Mouse (Mus musculus): ENCODE data around the gene Gm49354. TPM values are rescaled to one million over a fixed set of nuclear protein-coding genes. Genes with fewer than 3 reads are reported as not detected.
"Not testable (repeated sequence)": the region's sequence is repeated elsewhere in the genome, so short reads cannot be mapped to it uniquely, and the experiment has no call there.

Gene Gm49354
- polyA plus RNA-seq, 1 experiment from 2014 or later = not detected

DNA sequence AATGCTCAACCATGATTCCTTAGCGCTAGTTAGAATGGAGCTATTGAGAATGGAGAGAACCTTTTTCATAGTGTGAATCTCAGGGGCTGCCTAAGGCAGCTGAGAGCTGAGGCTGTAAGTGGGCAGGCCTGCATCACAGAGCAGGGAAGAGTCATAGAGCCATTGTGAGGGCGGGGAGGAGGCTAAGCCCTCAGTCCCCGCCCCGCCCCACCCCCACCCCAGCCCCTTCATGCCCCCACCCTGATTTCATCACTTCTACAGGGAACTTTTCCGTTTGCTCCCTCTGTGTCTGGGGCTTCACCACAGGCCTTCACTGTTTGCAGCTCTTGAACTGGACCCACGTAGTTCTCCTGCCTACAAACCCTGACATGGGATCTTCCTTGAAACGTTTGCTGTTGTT, 50.4 kb downstream of the Gm49354 start, which contains the start of gene Spata31d1d:
Gene Spata31d1d, minus strand, starts transcription at position 101 of the 400 bp plus-strand sequence.
- Histone ChIP-seq H3K9ac (no peak within 1 kb of the TSS), H3K4me3 (no peak within 1 kb of the TSS), H3K27ac (no peak within 1 kb of the TSS), H3K4me1 (no peaks in the 10 kb centered on the region), H3K4me2 (no peak within 1 kb of the TSS), H3K27me3 (no peaks in the 10 kb centered on the region), H3K36me3 (ENCODE audit: poor library complexity, severe bottlenecking) (no peaks in the 10 kb centered on the region), H3K9me3 (replicated peaks) (no peaks in the 10 kb centered on the region)
- WGBS = 45% methylated on average over 7 of the region's 7 CpGs
- ATAC-seq = no peak

DNA sequence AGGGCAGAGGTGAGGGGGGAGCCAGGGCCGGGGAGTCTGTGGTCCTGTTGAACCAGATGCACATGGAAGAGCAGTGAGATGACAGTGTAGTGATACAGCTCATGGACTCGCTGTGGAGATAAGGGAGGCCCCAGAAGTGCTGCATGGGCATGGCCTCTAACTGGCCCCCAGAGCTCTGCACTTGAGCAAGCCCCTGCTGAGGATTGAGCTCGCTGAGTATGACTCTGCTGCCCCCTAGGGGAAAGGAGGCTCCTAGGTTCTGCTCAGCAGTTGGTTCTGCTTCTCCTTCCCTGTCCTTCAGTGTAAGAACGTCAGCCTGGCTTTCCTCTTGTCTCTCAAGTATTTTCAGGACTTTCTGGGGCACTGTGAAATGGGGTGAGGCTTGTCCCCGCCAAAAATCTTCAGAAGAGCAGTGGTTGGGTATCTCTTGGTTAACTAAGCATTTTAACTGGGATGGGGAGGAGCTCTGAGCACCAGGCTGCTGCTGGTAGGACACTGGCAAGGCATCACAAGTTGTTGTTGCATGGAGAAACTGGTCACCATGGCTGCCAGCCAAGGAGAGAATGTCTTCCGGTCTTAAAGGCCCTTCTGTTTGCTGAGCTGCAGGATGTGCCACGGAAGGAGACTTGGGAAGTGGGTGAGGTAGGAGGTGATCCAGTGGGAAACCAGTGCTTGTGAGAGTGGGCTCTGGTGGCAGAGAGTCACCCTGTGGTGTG, 53.5 kb downstream of the Gm49354 start:
- Histone ChIP-seq H3K9ac (0 out of 2 replicates have a peak overlapping the region, but pooled peaks have one; percentile 21), H3K9me3 (replicated peaks) (no peaks in the 10 kb centered on the region), H3K4me3 (no peak overlapping the region), H3K4me1 (peaks cover 4% of the 10 kb centered on the region; the same call in 1 of the 2 replicates), H3K27ac (no peak overlapping the region), H3K4me2 (no peak overlapping the region), H3K36me3 (ENCODE audit: poor library complexity, severe bottlenecking) (no peaks in the 10 kb centered on the region), H3K27me3 (no peaks in the 10 kb centered on the region)
- ATAC-seq = peak; percentile 87
- WGBS = 27% methylated on average over 7 of the region's 7 CpGs

- WGBS = 35% methylated on average over 29 of the region's 29 CpGs
- Histone ChIP-seq H3K9ac (peak overlapping the region; percentile 4; the same call in 1 of the 2 replicates), H3K9me3 (replicated peaks) (no peaks in the 10 kb centered on the region), H3K36me3 (ENCODE audit: poor library complexity, severe bottlenecking) (no peaks in the 10 kb centered on the region), H3K4me2 (peak overlapping the region; percentile 41), H3K4me3 (0 out of 2 replicates have a peak overlapping the region, but pooled peaks have one; percentile 4), H3K27me3 (no peaks in the 10 kb centered on the region), H3K27ac (no peak overlapping the region), H3K4me1 (peaks cover 4% of the 10 kb centered on the region; the same call in 1 of the 2 replicates)
- no peak for ATAC-seq
Observed at GRCm38 (mm10) chr13:59726139-59726867, 55.7 kb downstream of the Gm49354 start.

DNA sequence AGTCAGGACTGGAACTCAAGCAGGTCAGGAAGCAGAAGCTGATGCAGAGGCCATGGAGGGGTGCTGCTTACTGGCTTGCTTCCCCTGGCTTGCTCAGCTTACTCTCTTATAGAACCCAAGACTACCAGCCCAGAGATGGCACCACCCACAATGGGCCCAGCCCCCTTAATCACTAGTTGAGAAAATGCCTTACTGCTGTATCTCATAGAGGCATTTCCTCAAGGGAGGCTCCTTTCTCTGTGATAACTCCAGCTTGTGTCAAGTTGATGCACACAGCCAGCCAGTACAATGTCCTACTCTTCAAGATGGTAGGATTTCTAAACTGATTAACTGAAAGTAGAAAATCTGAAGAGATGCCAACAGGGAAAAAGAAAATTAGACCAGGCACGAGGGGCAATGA, 60.0 kb downstream of the Gm49354 start:
- not testable (repeated sequence) for H3K4me1 ChIP-seq; H3K27ac ChIP-seq; H3K4me3 ChIP-seq; H3K4me2 ChIP-seq; H3K9ac ChIP-seq; H3K27me3 ChIP-seq; ATAC-seq; H3K36me3 ChIP-seq (ENCODE audit: poor library complexity, severe bottlenecking); H3K9me3 ChIP-seq (replicated peaks)
- 71% methylated on average over 1 of the region's 1 CpGs for WGBS

GRCm38 (mm10) chr13:59719475-59719874, 62.6 kb downstream of the Gm49354 start:
- Histone ChIP-seq H3K36me3 (ENCODE audit: poor library complexity, severe bottlenecking) (no peaks in the 10 kb centered on the region), H3K27ac (no peak overlapping the region), H3K4me1 (no peaks in the 10 kb centered on the region), H3K4me3 (no peak overlapping the region), H3K9me3 (replicated peaks) (no peaks in the 10 kb centered on the region), H3K27me3 (no peaks in the 10 kb centered on the region), H3K9ac (no peak overlapping the region), H3K4me2 (no peak overlapping the region)
- ATAC-seq = no peak
- 90% methylated on average over 1 of the region's 1 CpGs for WGBS

DNA sequence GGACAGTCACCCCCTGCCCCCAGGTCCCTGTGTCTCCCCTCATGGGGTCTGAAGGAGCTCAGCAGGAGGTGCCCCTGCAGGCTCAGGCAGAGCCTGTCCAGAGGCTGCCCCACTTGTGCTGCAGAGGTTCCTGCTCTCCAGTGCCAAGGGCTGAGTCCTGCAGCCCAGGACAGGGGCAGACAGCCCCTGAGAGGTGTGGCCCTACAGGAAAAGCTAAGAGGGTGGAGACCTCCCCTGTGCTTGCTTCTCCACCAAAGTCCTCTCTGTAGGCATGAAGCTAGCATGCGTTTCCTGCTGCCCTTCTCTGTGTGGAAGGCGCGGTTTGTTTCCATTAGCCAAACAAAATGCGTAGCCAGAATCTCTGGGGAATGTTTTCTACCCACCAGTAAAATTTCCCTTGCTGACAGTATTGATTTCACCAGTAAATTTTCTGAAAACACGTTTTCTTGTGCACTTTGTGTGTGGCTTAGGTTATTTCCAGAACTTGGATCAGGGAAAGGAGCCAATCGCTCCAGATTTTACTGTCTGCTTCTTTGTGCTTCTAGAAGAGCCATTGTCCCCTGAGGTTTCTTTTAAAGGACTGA, 63.1 kb downstream of the Gm49354 start:
- not testable (repeated sequence) for H3K9me3 ChIP-seq (replicated peaks); ATAC-seq
- 53% methylated on average over 6 of the region's 6 CpGs for WGBS

DNA sequence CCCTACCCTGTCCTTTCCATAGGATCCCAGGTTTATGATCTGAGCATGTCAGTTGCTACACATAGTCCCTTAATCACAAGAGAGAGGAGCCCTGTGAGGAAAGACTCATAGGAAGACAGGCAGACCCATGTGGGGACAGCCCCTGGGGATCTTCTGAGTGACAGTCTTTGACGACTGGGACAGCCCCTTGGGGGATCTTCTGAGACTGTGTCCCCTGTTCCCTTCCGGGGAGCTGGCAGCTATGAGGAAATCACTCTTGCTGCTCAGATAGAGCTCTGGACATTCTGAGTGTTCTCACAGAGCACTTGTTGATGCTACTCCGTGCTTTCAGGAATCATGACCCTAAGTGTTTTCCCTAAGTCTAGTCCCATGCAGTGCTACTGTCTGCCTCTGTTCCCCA, 68.3 kb downstream of the Gm49354 start:
- WGBS = 53% methylated on average over 3 of the region's 3 CpGs
- H3K4me2 ChIP-seq = no peak overlapping the region
- H3K9ac ChIP-seq = no peak overlapping the region
- H3K4me3 ChIP-seq = no peak overlapping the region
- no peak overlapping the region for H3K27ac ChIP-seq
- H3K9me3 ChIP-seq (replicated peaks) = no peaks in the 10 kb centered on the region
- no peak for ATAC-seq
- H3K27me3 ChIP-seq = no peaks in the 10 kb centered on the region
- H3K4me1 ChIP-seq = no peaks in the 10 kb centered on the region
- no peaks in the 10 kb centered on the region for H3K36me3 ChIP-seq (ENCODE audit: poor library complexity, severe bottlenecking)

More for the DNA sequence above, 63.1 kb downstream of the Gm49354 start:
- H3K4me3 ChIP-seq; H3K27ac ChIP-seq; H3K4me1 ChIP-seq; H3K27me3 ChIP-seq; H3K4me2 ChIP-seq; H3K36me3 ChIP-seq (ENCODE audit: poor library complexity, severe bottlenecking); H3K9ac ChIP-seq: not testable (repeated sequence)

GRCm38 (mm10) chr13:59711984-59712383, 70.1 kb downstream of the Gm49354 start, which contains the start of gene Spata31d1b:
Gene Spata31d1b, plus strand, starts transcription at chr13:59712284.
- not testable (repeated sequence) for H3K27me3 ChIP-seq; H3K4me3 ChIP-seq; H3K4me1 ChIP-seq; H3K9me3 ChIP-seq (replicated peaks); H3K9ac ChIP-seq; H3K27ac ChIP-seq; H3K4me2 ChIP-seq; ATAC-seq; H3K36me3 ChIP-seq (ENCODE audit: poor library complexity, severe bottlenecking)
- WGBS = 73% methylated on average over 3 of the region's 3 CpGs

- no peaks in the 10 kb centered on the region for H3K36me3 ChIP-seq (ENCODE audit: poor library complexity, severe bottlenecking)
- WGBS = 93% methylated on average over 15 of the region's 15 CpGs
Observed at GRCm38 (mm10) chr13:59710230-59710629, 71.8 kb downstream of the Gm49354 start, which contains the start of gene Spata31d1a. Gene Spata31d1a, minus strand, starts transcription at chr13:59710330.

More at GRCm38 (mm10) chr13:59710230-59710629, 71.8 kb downstream of the Gm49354 start, which contains the start of gene Spata31d1a:
- Histone ChIP-seq H3K4me3 (no peak within 1 kb of the TSS), H3K4me1 (no peaks in the 10 kb centered on the region), H3K9ac (no peak within 1 kb of the TSS), H3K27me3 (no peaks in the 10 kb centered on the region), H3K9me3 (replicated peaks) (no peaks in the 10 kb centered on the region), H3K27ac (no peak within 1 kb of the TSS), H3K4me2 (no peak within 1 kb of the TSS)
- ATAC-seq = no peak

Other genes with a start within 250 kb of the Gm49354 start
- gene Agtpbp1, start 197.0 kb downstream of the Gm49354 start, polyA plus RNA-seq (2015; fragmentation: Nextera tagmentation; extraction: Ambion mirVana) = 30.1 and 35.7 TPM in 2 replicates
- 156 and 179 TPM in 2 replicates for gene Naa35, start 197.0 kb downstream of the Gm49354 start, polyA plus RNA-seq (2015; fragmentation: Nextera tagmentation; extraction: Ambion mirVana)
- 76.4 and 80.6 TPM in 2 replicates for gene Golm1, start 106.4 kb downstream of the Gm49354 start, polyA plus RNA-seq (2015; fragmentation: Nextera tagmentation; extraction: Ambion mirVana)
- not detected in 2 replicates for gene 4921517D22Rik, start 88.1 kb downstream of the Gm49354 start, polyA plus RNA-seq (2015; fragmentation: Nextera tagmentation; extraction: Ambion mirVana)
- 0.05 TPM in 1 of 2 replicates, not detected in the other for gene Spata31d1a, start 71.9 kb downstream of the Gm49354 start, polyA plus RNA-seq (2015; fragmentation: Nextera tagmentation; extraction: Ambion mirVana)
- gene Spata31d1b, start 70.0 kb downstream of the Gm49354 start, polyA plus RNA-seq (2015; fragmentation: Nextera tagmentation; extraction: Ambion mirVana) = not detected in 2 replicates
- gene Spata31d1d, start 50.5 kb downstream of the Gm49354 start, polyA plus RNA-seq (2015; fragmentation: Nextera tagmentation; extraction: Ambion mirVana) = not detected in 2 replicates
- not detected in 2 replicates for gene 1700014D04Rik, start 35.5 kb downstream of the Gm49354 start, polyA plus RNA-seq (2015; fragmentation: Nextera tagmentation; extraction: Ambion mirVana)
- gene Isca1, start 12.4 kb downstream of the Gm49354 start, polyA plus RNA-seq (2015; fragmentation: Nextera tagmentation; extraction: Ambion mirVana) = 115 and 119 TPM in 2 replicates
- 48.2 and 56.5 TPM in 2 replicates for gene Tut7, start 40.9 kb upstream of the Gm49354 start, polyA plus RNA-seq (2015; fragmentation: Nextera tagmentation; extraction: Ambion mirVana)

All from forebrain, embryonic 13.5 days (tissue).